Mouse (Mus musculus): ENCODE measurements around the gene Lrrc56.

GRCm38 (mm10) chr7:141231551-141231950 lies 37.6 kb downstream of the Lrrc56 start:
- TF ChIP-seq TAL1 (IDR thresholded peaks at IDR 0.05; ENCODE audit: low read length) = no peak
- TF ChIP-seq GATA1 (IDR thresholded peaks at IDR 0.05; ENCODE audit: low read length) = no peak
